Mouse (Mus musculus) layer of hippocampus, adult 2 months (tissue): Measurements from ENCODE around the gene Ankrd65. TPM values are rescaled to one million over a fixed set of nuclear protein-coding genes. Genes with fewer than 3 reads are reported as not detected.

ENCODE experiments used
- DNase-seq, 2 experiments: peaks; one replicate each; pipeline ENCODE4 v3.0.0; 2022; ENCODE audit warnings: low spot score in 2 of 2
- H3K27ac ChIP-seq: fragments of 200-600 bp; 2 replicates; pipeline ENCODE4 v1.8.1; 2022
- H3K4me3 ChIP-seq: fragments of 200-600 bp; 2 replicates; pipeline ENCODE4 v1.8.1; 2022; ENCODE audit warnings: mild to moderate bottlenecking
- CTCF ChIP-seq: fragments of 200-600 bp; conservative IDR thresholded peaks from 2 replicates; pipeline ENCODE4 v1.8.1; 2022; ENCODE audit warnings: antibody characterized with exemption, mild to moderate bottlenecking, moderate library complexity
- total RNA-seq, 2 experiments: library from RNA; stranded (reverse); gene quantifications; 2 replicates each; pipeline ENCODE4 v1.2.3; 2021

Ankrd65 gene
- total RNA-seq, 2 experiments from 2014 or later = 0.32 TPM; not detected in 1

DNA sequence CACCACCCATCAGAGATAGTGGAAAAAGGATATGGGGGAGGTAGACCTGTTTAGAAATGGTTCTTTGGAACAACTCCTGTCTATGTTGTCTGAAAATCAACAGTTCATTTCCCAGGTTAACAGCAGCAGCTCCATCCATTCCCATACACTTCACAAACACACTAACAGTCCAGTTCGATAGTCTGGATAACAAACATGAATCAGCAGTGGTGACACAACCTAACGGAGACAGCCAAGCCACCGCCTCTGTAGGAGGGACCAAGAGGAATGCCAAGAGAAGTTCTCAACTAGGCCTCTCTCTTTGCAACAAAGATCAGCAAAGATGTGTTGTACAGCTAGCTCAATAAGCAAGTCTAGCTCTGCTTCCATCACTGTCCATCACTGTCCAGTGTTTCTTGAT lies 27.9 kb upstream of the Ankrd65 start:
- no peak for TF ChIP-seq CTCF

DNA sequence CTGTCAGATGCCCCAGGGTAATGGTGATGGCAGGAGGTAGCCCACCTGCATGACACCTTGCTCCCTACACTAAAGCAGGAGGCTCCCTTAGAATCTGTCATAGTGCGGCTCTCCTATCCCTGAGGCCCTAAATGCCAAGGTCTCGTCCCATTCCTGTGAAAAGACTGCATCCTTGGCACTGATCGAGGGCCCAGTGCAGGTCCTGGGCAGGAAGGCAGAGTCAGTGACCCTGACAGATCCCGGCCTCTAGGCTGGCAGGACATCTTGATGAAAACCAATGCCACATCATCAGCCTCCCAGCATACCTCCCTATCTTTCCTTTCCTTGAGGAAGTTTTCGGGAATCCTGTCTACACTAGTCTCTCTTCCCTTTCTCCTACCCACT lies 20.8 kb upstream of the Ankrd65 start:
- H3K4me3 ChIP-seq = peak overlapping the region; percentile 68
- no peak for TF ChIP-seq CTCF
- DNase-seq = no peak
- peak overlapping the region; percentile 88 for H3K27ac ChIP-seq

More for the DNA sequence above, 27.9 kb upstream of the Ankrd65 start:
- no peak for DNase-seq
- no peak overlapping the region for H3K27ac ChIP-seq
- no peak overlapping the region for H3K4me3 ChIP-seq

DNA sequence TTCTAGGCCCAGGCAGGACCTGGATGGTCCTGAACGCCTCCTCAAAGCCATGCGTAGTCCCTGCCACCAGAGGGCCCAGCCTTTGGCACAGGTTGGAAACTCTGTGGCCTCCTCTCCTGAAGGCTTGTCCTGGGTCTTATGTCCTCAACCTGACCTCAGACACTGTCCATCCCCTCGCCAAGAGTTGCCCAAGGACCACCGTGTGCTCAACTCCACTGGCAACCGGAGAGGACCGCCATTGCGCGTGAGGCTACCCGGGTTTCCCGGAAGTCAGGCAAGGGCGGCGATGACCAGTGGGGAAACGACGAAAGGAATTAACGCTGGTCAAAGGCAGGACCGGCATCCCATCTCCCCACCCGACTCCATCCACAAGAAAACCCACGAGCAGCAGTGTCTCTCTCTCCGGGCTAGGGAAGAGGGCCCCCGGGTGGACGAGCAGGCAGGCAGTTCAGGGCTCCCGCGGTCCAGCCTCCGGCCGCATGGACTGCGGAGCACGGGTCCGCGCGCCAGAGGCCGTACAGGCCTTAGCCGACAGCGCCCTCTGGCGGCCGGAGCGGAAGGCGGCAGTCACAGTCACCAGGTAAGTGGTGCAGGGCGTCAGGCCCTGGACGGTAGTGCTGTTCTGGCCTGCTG lies 20.2 kb upstream of the Ankrd65 start:
- Histone ChIP-seq H3K4me3 (peak overlapping the region; percentile 68), H3K27ac (peak overlapping the region; percentile 88)
- DNase-seq = peak; percentile 76 to 93
- peak; percentile 83 for TF ChIP-seq CTCF

DNA sequence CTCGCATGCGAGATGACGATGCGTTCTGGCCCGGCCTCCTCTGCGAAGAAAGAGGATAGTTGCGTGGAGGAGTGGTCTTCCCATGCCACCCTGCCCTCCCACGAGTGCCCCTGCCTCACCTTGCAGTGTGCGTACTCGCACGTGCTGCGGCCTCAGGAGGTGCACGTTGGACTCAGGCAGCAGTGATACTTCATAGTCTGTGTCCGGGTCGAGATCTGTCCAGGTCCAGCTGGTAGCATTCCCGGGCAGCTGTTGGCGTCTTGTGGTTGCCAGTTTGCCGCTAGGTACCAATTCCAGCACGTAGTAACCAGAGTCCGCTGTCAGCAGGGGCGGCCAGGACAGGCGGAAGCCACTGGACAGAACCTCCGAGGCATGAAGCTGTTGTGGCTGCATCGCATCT lies 19.6 kb upstream of the Ankrd65 start:
- no peak for TF ChIP-seq CTCF
- DNase-seq = peak in 1 of 2 experiments; percentile 41
- peak overlapping the region; percentile 88 for H3K27ac ChIP-seq

DNA sequence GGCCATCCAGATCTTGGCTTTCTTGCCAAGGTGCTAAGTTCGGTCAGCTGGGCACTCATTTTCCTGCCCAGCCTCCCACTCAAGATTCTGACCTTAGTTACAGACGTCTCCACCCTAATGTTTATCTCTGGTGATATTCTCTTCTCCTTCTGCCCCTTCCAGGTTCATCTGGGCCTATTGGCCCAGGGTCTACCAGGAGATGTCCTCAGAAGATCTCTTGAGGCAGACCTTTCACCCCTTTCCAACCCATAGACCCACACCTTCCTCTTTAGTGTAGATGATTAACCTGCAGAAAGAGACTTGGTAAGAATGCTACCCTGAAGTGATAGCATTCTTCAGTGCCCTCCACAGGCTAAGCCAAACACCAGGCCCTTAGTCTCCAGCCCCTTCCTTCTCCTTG lies 18.5 kb upstream of the Ankrd65 start:
- TF ChIP-seq CTCF = no peak
- no peak overlapping the region for H3K27ac ChIP-seq
- H3K4me3 ChIP-seq = no peak overlapping the region; the same call in 1 of the 2 replicates
- no peak for DNase-seq

More for the DNA sequence above, 19.6 kb upstream of the Ankrd65 start:
- peak overlapping the region; percentile 68 for H3K4me3 ChIP-seq

DNA sequence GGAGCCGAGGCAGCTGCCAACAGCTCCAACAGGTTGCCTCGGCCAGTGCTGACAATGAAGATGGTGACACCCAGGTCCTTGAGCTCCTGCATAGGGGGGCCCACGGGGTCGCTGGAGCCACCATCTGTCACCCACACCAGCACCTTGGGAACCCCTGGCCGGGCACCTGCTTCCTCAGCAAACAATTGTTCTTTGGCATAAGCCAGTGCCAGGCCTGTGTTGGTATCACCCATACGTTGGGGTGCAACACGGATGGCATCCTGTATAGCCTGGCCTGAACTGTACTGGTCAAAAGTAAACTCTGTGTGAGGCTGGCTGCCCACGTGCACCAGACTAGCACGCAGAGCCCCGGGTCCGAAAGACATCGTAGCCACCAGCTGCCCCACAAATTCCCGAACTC lies 17.5 kb upstream of the Ankrd65 start:
- Histone ChIP-seq H3K27ac (no peak overlapping the region; the same call in 1 of the 2 replicates), H3K4me3 (peak overlapping the region; percentile 53; the same call in 1 of the 2 replicates)
- DNase-seq = no peak
- no peak for TF ChIP-seq CTCF

DNA sequence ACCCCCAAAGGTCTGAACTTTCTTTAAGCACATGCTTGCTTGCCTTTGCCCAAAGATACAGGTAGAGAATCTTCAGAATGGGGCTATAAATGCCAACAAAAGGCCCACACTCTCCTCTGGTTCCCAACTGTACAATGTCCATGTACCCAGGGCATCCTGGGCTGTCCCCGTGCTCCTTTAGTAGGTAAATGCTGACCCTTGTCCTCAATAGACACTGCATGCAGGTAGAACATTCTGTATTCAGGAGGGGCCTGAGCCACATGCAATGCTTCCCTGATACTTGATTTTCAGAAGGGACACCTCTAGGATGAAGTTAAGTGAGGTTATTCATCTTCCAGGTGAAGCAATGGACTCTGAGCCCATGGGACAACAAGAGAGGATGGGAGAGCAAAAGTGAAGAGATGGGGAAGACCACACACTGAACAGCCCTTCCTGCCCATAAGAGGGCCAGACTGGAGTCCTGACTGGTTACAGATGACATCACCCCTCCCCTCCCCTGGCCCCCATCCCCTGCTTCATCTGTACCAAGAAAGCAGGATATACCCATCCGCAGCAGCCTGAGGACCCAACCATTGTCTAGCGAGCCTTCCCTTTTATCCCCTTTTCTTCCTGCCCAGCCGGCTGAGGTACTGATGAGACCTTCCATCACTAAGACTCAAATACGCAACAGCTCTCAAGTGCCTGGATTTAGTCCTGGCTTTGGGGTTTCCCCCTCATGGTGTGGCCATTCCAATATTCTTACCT lies 16.7 kb upstream of the Ankrd65 start:
- no peak for DNase-seq
- no peak for TF ChIP-seq CTCF
- H3K4me3 ChIP-seq = peak overlapping the region; percentile 53
- peak overlapping the region; percentile 88 for H3K27ac ChIP-seq

DNA sequence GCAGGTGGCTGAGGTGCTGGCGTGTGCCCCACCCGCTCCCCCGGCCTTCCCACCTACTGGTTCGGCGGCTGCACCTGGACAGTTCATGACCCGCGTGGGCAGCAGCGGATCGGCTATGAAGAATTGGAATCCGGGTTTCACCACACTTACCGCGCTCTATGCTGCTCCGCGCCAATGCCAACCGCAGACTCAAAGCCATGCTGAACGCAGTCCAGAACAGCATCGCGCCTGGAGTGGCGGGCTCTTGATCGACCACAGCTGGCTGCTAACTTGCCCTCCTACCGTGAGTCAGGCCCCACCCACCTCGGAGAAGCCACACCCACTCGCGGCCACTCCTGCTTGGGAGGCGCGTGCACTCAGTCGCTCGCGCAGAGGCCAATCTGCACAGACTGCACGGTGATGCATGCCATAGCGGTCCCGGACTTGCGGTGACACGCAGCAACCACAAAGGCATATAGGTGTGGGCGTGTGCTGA lies 15.9 kb upstream of the Ankrd65 start, which contains the start of gene Vwa1:
TSS of gene Vwa1 (minus strand) at position 419 of the 475 bp plus-strand sequence.
- peak; percentile 81 to 87 for DNase-seq
- H3K27ac ChIP-seq = peak within 1 kb of the TSS; percentile 88
- peak within 1 kb of the TSS; percentile 53 for H3K4me3 ChIP-seq
- TF ChIP-seq CTCF = no peak

DNA sequence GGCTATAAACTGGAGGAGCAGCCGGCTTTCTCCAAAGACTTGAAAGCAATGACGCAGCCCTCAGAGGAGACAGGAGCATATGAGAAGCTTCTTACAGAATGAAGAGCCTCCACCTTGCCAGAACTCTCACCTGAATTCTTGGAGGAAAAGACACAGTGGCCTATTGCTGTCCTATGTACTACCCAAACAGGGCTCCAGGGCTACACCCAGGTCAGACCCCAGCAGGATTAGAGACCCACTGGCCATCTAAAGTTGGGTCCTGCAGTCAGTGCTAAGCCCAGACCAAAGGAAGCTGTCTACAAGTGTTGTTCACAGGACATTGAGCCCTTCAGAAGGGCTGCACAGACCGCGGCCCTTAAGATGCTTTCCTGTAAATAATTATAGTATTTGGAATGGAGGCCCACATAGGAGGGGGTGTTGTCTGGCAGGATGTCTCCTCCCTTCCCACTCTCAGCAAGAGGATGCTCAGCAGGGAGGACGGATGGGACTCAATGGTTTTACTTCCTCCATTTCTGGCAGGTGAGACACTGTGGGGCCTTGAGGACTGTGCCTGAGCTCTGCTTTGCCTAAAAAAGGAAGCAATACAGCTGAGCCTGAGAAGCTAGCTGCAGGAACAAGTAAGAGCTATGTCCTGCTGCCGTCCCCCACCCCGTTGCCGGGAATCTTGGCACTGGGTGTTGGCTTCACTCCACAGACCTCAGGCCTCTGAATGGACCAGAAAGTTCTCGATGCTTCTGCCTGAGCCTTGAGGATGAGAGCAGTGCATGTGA lies 15.1 kb upstream of the Ankrd65 start:
- peak overlapping the region; percentile 53 for H3K4me3 ChIP-seq
- DNase-seq = peak in 1 of 2 experiments; percentile 41
- H3K27ac ChIP-seq = peak overlapping the region; percentile 88
- no peak for TF ChIP-seq CTCF

DNA sequence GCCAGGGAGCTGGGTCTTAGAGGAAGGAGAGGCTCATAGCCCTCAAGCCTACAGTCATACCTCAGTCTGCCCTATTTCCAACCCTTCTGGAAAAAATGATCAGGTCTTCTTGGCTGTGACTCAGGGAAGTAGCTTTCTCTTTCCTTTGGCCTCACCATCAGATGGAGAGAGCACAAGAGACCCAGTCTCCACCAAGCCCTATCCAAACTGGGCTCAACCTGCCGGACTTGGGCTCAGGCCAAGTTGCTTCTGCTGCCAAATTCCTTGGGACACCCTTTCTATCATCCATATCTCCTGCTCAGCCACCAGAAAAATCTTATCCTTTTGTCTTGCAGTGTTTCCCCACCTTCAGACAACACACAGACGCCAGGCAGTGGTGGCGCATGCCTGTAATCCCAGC lies 14.4 kb upstream of the Ankrd65 start:
- Histone ChIP-seq H3K27ac (peak overlapping the region; percentile 88), H3K4me3 (no peak overlapping the region)
- no peak for TF ChIP-seq CTCF
- DNase-seq = no peak

DNA sequence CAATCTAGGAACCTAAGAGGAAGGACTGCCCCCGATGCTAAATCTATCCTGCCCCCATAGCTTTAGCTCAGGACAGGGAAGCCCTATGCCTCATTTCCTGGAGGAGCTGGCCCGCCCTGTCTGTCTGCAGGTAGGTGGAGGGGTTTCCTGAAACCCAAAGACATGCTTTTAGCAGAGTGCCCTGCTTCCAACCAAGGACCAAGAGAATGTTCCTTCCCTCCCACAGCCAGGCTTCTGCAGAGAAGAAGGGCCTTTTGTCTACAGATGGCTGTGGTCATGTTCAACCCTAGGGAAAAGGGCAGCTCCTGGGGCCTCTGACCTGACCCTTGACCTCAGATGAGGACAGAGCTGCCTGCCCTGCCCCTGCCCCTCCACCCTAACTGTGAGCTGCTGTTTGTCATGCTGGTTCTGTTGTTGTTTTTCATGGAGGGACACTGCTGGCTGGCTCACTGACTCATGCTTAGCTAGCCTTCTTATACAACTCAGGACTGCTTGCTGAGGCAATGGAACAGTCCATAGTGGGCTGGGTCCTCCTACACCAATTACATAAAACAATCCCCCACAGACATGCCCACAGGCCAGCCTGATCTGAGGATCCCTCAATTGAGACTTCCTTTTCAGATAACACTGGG lies 13.4 kb upstream of the Ankrd65 start:
- no peak for DNase-seq
- peak overlapping the region; percentile 79 for H3K27ac ChIP-seq
- no peak for TF ChIP-seq CTCF
- H3K4me3 ChIP-seq = no peak overlapping the region

DNA sequence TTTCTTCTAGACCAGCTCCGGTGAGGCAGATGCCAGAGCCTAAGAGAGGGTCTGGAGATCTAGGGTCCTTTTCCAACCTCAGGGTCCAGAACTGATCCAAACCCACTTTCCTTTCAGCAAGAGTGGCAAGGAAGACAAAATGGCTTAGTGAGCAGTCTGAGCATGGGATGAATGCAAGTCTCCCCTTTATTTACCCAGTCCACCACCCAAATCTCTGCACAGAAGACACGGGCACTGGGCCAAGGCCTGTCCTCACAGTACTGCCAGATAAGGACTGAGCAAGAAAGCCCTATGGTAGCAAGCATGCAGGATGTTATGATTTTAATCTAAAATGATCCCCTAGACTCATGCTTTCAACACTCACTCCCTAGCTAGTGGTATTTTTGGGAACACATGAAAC lies 12.4 kb upstream of the Ankrd65 start:
- Histone ChIP-seq H3K4me3 (no peak overlapping the region), H3K27ac (peak overlapping the region; percentile 79; the same call in 1 of the 2 replicates)
- no peak for TF ChIP-seq CTCF
- DNase-seq = no peak

DNA sequence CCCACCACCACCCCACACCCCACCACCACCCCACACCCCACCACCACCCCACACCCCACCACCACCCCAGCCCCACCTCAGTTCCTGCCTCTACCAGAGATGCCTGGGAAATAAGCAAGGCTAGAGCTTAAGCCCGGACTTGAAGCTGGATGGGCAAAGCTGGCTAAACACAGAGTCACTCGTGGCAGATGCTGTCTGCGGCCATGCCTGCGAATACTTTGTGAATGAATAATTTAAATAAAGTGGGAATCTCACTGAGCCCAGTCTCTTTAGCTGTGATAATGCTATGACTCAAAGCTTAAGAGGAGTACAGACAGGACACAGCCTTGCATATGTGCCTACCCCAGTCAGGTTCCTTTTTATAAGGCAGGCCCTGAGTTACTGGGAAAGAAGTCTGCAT lies 10.7 kb upstream of the Ankrd65 start:
- no peak for TF ChIP-seq CTCF
- Histone ChIP-seq H3K4me3 (no peak overlapping the region), H3K27ac (no peak overlapping the region)
- DNase-seq = no peak
